In genomic region chr1:119019056-119019455, GRCm38 (mm10) we compare ENCODE assay signal across 23 mouse cellular contexts. TPM values are rescaled to one million over a fixed set of nuclear protein-coding genes. Genes with fewer than 3 reads are reported as not detected.
"Had no signal": no experiment of that assay in that cellular context is flagged by ENCODE, and none has a peak within 500 bp of the region (broad histone marks: within the 10 kb centered on the region; RNA-seq: fewer than 3 reads in every experiment).

No protein-coding gene starts in this region.

- DNase-seq: layer of hippocampus, adult 9-11 months; liver; liver, postnatal 0 days; lung, embryonic 14.5 days; retina, postnatal 1 day; right cerebral cortex, postnatal 25 days; spleen, adult 18-20 months; thymus, adult 18-20 months; thymus, postnatal 36 days had no signal

- H3K4me1 ChIP-seq: midbrain, embryonic 15.5 days; neural tube, embryonic 12.5 days; stomach, embryonic 15.5 days had no signal

- ATAC-seq: hindbrain, postnatal 0 days; inflammation-experienced regulatory T-cells, adult 6 months; intestine, embryonic 16.5 days; liver, postnatal 0 days; lung, postnatal 0 days; midbrain, embryonic 15.5 days had no signal

- H3K27me3 ChIP-seq: limb, embryonic 13.5 days; midbrain, embryonic 12.5 days; midbrain, embryonic 15.5 days; neural tube, embryonic 12.5 days; neural tube, embryonic 15.5 days; stomach, embryonic 15.5 days had no signal

- H3K4me2 ChIP-seq: limb, embryonic 13.5 days; lung, embryonic 14.5 days; midbrain, embryonic 12.5 days; midbrain, embryonic 15.5 days; neural tube, embryonic 12.5 days; neural tube, embryonic 15.5 days; stomach, embryonic 15.5 days had no signal

- H3K9ac ChIP-seq: limb, embryonic 13.5 days; liver, embryonic 14.5 days; liver, postnatal 0 days; lung, embryonic 14.5 days; midbrain, embryonic 12.5 days; midbrain, embryonic 15.5 days; neural tube, embryonic 12.5 days; neural tube, embryonic 15.5 days; stomach, embryonic 15.5 days had no signal

- H3K36me3 ChIP-seq: midbrain, embryonic 12.5 days; midbrain, embryonic 15.5 days; neural tube, embryonic 12.5 days; neural tube, embryonic 15.5 days; stomach, embryonic 15.5 days had no signal

- H3K4me3 ChIP-seq: limb, embryonic 10.5 days; limb, embryonic 13.5 days; midbrain, embryonic 12.5 days; midbrain, embryonic 15.5 days; neural tube, embryonic 12.5 days; neural tube, embryonic 15.5 days; stomach, embryonic 15.5 days had no signal

- H3K9me3 ChIP-seq: limb, embryonic 10.5 days; limb, embryonic 13.5 days; midbrain, embryonic 12.5 days; midbrain, embryonic 15.5 days; neural tube, embryonic 12.5 days; neural tube, embryonic 15.5 days; stomach, embryonic 15.5 days had no signal

- H3K27ac ChIP-seq: hindbrain, postnatal 0 days; limb, embryonic 10.5 days; limb, embryonic 13.5 days; liver, embryonic 14.5 days; macrophage; midbrain, embryonic 12.5 days; midbrain, embryonic 15.5 days; neural tube, embryonic 12.5 days; neural tube, embryonic 15.5 days; stomach, embryonic 15.5 days had no signal

RNA-seq across cellular contexts. Expression of gene Gli2, which starts 34.4 kb away (rescaled TPM):
- total RNA-seq: megakaryocyte, adult 5-6 weeks had no signal
- polyA plus RNA-seq: inflammation-experienced regulatory T-cells, adult 6 months; macrophage had no signal
